Mouse (Mus musculus) limb, embryonic 15.5 days (tissue): ENCODE results near the gene Palb2. TPM values are rescaled to one million over a fixed set of nuclear protein-coding genes. Genes with fewer than 3 reads are reported as not detected.

Source experiments
- ATAC-seq: fragments of 200-750 bp; cut with Nextera tagmentation; 2 replicates; pipeline ENCODE4 v1.8.0; 2017; ENCODE audit warnings: low read depth, moderate TSS enrichment; ENCODE audit not compliant: insufficient number of reproducible peaks, low FRiP score, low TSS enrichment
- H3K27ac ChIP-seq: fragments of 300-500 bp; sonication (generic); 2 replicates; pipeline ENCODE4 v1.5.1; 2015; ENCODE audit warnings: moderate library complexity, mild to moderate bottlenecking, inconsistent platforms
- H3K27me3 ChIP-seq: fragments of 300-500 bp; sonication (generic); 2 replicates; pipeline ENCODE4 v1.6.1; 2015; ENCODE audit warnings: inconsistent platforms
- H3K36me3 ChIP-seq: fragments of 300-500 bp; sonication (generic); 2 replicates; pipeline ENCODE4 v1.6.1; 2015; ENCODE audit warnings: inconsistent platforms
- H3K4me1 ChIP-seq: fragments of 300-500 bp; sonication (generic); 2 replicates; pipeline ENCODE4 v1.6.1; 2015; ENCODE audit warnings: inconsistent platforms
- H3K4me2 ChIP-seq: fragments of 300-500 bp; sonication (generic); 2 replicates; pipeline ENCODE4 v1.6.1; 2015; ENCODE audit warnings: mild to moderate bottlenecking, inconsistent platforms
- H3K4me3 ChIP-seq: fragments of 300-500 bp; sonication (generic); 2 replicates; pipeline ENCODE4 v1.5.1; 2015; ENCODE audit warnings: mild to moderate bottlenecking, inconsistent platforms
- H3K9ac ChIP-seq: fragments of 300-500 bp; sonication (generic); 2 replicates; pipeline ENCODE4 v1.6.1; 2015; ENCODE audit warnings: inconsistent platforms
- H3K9me3 ChIP-seq: fragments of 300-500 bp; sonication (generic); 2 replicates; pipeline ENCODE4 v1.6.1; 2016; ENCODE audit warnings: inconsistent platforms
- WGBS: fragments of 180-500 bp; shearing (Covaris S2); methylation state at CpG from one replicate; pipeline ENCODE4 v1.1.7; 2015; 5-methylcytosine and 5-hydroxymethylcytosine counted together
- polyA plus RNA-seq: library from polyadenylated mRNA; unstranded; fragments of >200 nt; fragmentation: Nextera tagmentation; extraction: Ambion mirVana; gene quantifications from 2 replicates; pipeline ENCODE4 v1.2.1, GENCODE M21; 2015

The Palb2 gene
- 10.5 and 12.3 TPM in 2 replicates for polyA plus RNA-seq

DNA sequence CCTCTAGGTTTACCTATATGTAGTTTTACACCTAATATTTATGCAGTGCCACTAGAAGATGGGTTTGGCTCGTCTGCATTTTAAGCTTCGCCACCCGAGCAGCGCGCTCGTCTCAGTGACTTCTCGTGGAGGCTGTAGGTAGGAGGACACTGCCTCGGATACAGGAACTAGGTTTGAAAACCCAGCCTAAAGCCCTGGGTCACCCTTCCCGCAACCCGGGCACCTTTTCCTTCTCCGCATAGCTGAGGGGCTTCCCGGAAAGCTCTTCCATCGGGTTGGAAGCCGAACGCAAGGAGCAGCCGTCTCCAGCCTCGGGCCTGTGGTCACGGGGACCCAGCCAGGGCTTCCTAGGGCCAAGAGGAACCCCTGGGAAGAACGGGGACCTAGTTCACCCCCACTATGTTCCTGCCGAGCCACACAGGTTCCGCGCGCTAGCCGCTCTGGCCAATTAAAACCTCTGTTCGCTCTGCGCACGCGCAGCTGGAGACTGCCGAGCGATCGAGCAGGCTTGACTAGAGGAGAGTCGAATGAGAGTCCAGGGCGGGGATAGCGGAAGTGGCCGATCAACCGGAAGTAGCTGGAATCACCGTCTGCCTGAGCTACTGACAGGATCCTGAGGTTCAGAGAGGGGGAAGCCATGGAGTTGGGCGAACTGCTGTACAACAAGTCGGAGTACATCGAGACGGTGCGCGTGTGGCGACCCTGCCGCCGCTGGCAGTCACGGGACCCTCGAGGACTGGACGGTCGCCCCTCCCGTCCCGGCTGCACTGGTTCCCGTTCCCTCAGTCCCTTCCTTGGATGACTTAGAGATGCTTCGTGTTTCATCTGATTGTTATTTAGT is at the start of gene Palb2, which contains the start of gene Dctn5:
Gene Palb2, minus strand, starts transcription at position 489 of the 841 bp plus-strand sequence.
Gene Dctn5, plus strand, starts transcription at position 545 of the 841 bp plus-strand sequence.
- Histone ChIP-seq H3K4me1 (peaks cover 9% of the 10 kb centered on the region), H3K9me3 (no peaks in the 10 kb centered on the region), H3K27ac (peak within 1 kb of the TSS; percentile 80), H3K27me3 (no peaks in the 10 kb centered on the region), H3K36me3 (peaks cover 34% of the 10 kb centered on the region), H3K9ac (peak within 1 kb of the TSS; percentile 78), H3K4me3 (peak within 1 kb of the TSS; percentile 74), H3K4me2 (peak within 1 kb of the TSS; percentile 79)
- peak; percentile 96 for ATAC-seq
- WGBS, result under 1% methylated on average over 54 of the region's 54 CpGs

DNA sequence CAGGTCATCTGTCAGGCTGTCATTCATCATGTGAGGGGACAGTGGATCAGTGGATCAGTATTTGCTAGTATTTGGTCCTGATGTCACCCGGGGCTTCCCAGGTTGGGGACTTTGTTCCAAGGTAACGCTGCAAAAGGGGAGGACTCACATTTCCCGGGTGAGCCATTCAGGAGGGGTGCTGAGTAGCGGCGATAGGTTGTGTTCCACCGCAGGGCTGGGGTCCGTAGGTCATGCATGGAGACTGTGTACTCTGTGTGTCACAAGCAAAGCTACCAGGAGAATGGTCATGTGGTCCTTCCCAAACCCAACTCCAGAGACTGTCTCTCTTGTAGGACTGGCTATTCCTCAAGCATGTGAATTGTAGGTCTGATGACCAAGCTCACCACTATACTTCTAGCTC is 47.9 kb upstream of the Palb2 start:
- no peak overlapping the region for H3K27ac ChIP-seq
- H3K9ac ChIP-seq, result no peak overlapping the region
- H3K9me3 ChIP-seq, result no peaks in the 10 kb centered on the region
- H3K36me3 ChIP-seq, result no peaks in the 10 kb centered on the region
- H3K4me2 ChIP-seq, result no peak overlapping the region
- ATAC-seq, result no peak
- H3K4me3 ChIP-seq, result no peak overlapping the region
- no peaks in the 10 kb centered on the region; the same call in 1 of the 2 replicates for H3K27me3 ChIP-seq
- H3K4me1 ChIP-seq, result peaks cover 1% of the 10 kb centered on the region; the same call in 1 of the 2 replicates
- 92% methylated on average over 7 of the region's 7 CpGs for WGBS

DNA sequence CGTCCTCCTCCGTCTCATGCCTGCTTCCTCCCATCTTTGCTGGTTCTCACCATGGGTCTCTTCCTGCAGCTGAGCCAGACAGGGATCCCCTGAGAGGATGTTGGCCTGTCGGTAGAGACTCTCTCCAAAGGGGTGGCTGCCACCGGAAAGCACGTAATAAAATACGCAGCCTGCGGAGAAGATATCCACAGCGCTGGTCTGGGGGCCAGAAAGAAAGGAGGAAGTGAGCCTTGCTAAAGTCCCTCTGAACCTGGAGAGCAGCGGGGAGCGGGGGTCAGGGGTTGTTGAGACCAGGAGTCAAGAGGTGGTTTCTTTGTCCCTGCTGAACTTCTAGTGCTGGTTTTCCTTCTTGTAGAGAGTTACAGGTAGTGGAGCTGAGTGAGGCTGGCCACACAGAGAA is 38.8 kb upstream of the Palb2 start:
- no peak overlapping the region for H3K9ac ChIP-seq
- no peaks in the 10 kb centered on the region for H3K4me1 ChIP-seq
- no peak overlapping the region for H3K4me3 ChIP-seq
- 62% methylated on average over 10 of the region's 10 CpGs for WGBS
- peaks cover 40% of the 10 kb centered on the region for H3K36me3 ChIP-seq
- H3K27me3 ChIP-seq, result no peaks in the 10 kb centered on the region
- no peak for ATAC-seq
- H3K4me2 ChIP-seq, result no peak overlapping the region
- no peak overlapping the region for H3K27ac ChIP-seq
- H3K9me3 ChIP-seq, result no peaks in the 10 kb centered on the region

GRCm38 (mm10) chr7:122170705-122171104 is 37.9 kb upstream of the Palb2 start:
- H3K4me1 ChIP-seq, result no peaks in the 10 kb centered on the region
- WGBS, result 80% methylated on average over 6 of the region's 6 CpGs
- no peak overlapping the region for H3K4me2 ChIP-seq
- H3K27me3 ChIP-seq, result no peaks in the 10 kb centered on the region
- H3K4me3 ChIP-seq, result no peak overlapping the region
- H3K27ac ChIP-seq, result no peak overlapping the region
- no peak for ATAC-seq
- no peak overlapping the region for H3K9ac ChIP-seq
- peaks cover 48% of the 10 kb centered on the region for H3K36me3 ChIP-seq
- H3K9me3 ChIP-seq, result no peaks in the 10 kb centered on the region

- Histone ChIP-seq H3K36me3 (peaks cover 75% of the 10 kb centered on the region), H3K4me1 (0 out of 2 replicates have a peak, but pooled peaks cover 3% of the 10 kb centered on the region), H3K9me3 (no peaks in the 10 kb centered on the region), H3K4me2 (no peak overlapping the region), H3K4me3 (no peak overlapping the region), H3K9ac (no peak overlapping the region), H3K27me3 (no peaks in the 10 kb centered on the region), H3K27ac (no peak overlapping the region)
- WGBS, result 88% methylated on average over 7 of the region's 7 CpGs
- no peak for ATAC-seq
These were observed 34.4 kb upstream of the Palb2 start for GRCm38 (mm10) chr7:122167203-122167602.

GRCm38 (mm10) chr7:122163766-122164165 is 31.0 kb upstream of the Palb2 start:
- Histone ChIP-seq H3K27me3 (no peaks in the 10 kb centered on the region), H3K4me3 (no peak overlapping the region), H3K9me3 (no peaks in the 10 kb centered on the region), H3K9ac (no peak overlapping the region), H3K27ac (no peak overlapping the region), H3K36me3 (peaks cover 66% of the 10 kb centered on the region), H3K4me2 (no peak overlapping the region), H3K4me1 (peaks cover 29% of the 10 kb centered on the region)
- ATAC-seq, result no peak
- 90% methylated on average over 8 of the region's 8 CpGs for WGBS

GRCm38 (mm10) chr7:122160037-122160436 is 27.3 kb upstream of the Palb2 start:
- Histone ChIP-seq H3K4me3 (peak overlapping the region; percentile 75), H3K9ac (peak overlapping the region; percentile 51), H3K36me3 (peaks cover 33% of the 10 kb centered on the region), H3K9me3 (no peaks in the 10 kb centered on the region), H3K27ac (peak overlapping the region; percentile 72), H3K4me1 (peaks cover 41% of the 10 kb centered on the region), H3K27me3 (no peaks in the 10 kb centered on the region), H3K4me2 (peak overlapping the region; percentile 92)
- no peak for ATAC-seq
- WGBS, result 2% methylated on average over 12 of the region's 12 CpGs

GRCm38 (mm10) chr7:122158915-122159902 is 26.4 kb upstream of the Palb2 start, which contains the start of gene Plk1:
TSS of gene Plk1 (plus strand) at chr7:122159439.
- Histone ChIP-seq H3K9ac (peak within 1 kb of the TSS; percentile 55), H3K36me3 (peaks cover 27% of the 10 kb centered on the region), H3K4me2 (peak within 1 kb of the TSS; percentile 92), H3K9me3 (no peaks in the 10 kb centered on the region), H3K4me3 (peak within 1 kb of the TSS; percentile 75), H3K27ac (peak within 1 kb of the TSS; percentile 83), H3K4me1 (peaks cover 41% of the 10 kb centered on the region), H3K27me3 (no peaks in the 10 kb centered on the region)
- under 1% methylated on average over 63 of the region's 63 CpGs for WGBS
- ATAC-seq, result peak; percentile 90

- WGBS, result 3% methylated on average over 13 of the region's 13 CpGs
- ATAC-seq, result 0 out of 2 replicates have a peak, but pooled peaks have one; percentile 4
- no peaks in the 10 kb centered on the region for H3K27me3 ChIP-seq
- peak overlapping the region; percentile 83 for H3K27ac ChIP-seq
- peaks cover 41% of the 10 kb centered on the region for H3K4me1 ChIP-seq
- peak overlapping the region; percentile 75 for H3K4me3 ChIP-seq
- H3K4me2 ChIP-seq, result peak overlapping the region; percentile 92
- H3K9me3 ChIP-seq, result no peaks in the 10 kb centered on the region
- H3K9ac ChIP-seq, result peak overlapping the region; percentile 55
- H3K36me3 ChIP-seq, result peaks cover 22% of the 10 kb centered on the region
These were observed 25.7 kb upstream of the Palb2 start for GRCm38 (mm10) chr7:122158488-122158887.

- H3K4me3 ChIP-seq, result no peak overlapping the region
- ATAC-seq, result no peak
- no peak overlapping the region for H3K4me2 ChIP-seq
- H3K36me3 ChIP-seq, result peaks cover 25% of the 10 kb centered on the region
- no peak overlapping the region for H3K9ac ChIP-seq
- no peaks in the 10 kb centered on the region for H3K4me1 ChIP-seq
- no peaks in the 10 kb centered on the region for H3K27me3 ChIP-seq
- no peak overlapping the region for H3K27ac ChIP-seq
- H3K9me3 ChIP-seq, result no peaks in the 10 kb centered on the region
- 83% methylated on average over 4 of the region's 4 CpGs for WGBS
These were observed 19.7 kb upstream of the Palb2 start for GRCm38 (mm10) chr7:122152473-122152872.

- ATAC-seq, result no peak
- H3K4me1 ChIP-seq, result no peaks in the 10 kb centered on the region
These were observed 8.2 kb upstream of the Palb2 start for GRCm38 (mm10) chr7:122140991-122141390.

More at GRCm38 (mm10) chr7:122140991-122141390, 8.2 kb upstream of the Palb2 start:
- H3K4me2 ChIP-seq, result no peak overlapping the region
- no peaks in the 10 kb centered on the region for H3K9me3 ChIP-seq
- H3K27ac ChIP-seq, result no peak overlapping the region
- no peak overlapping the region for H3K4me3 ChIP-seq
- no peaks in the 10 kb centered on the region for H3K27me3 ChIP-seq
- peaks cover 94% of the 10 kb centered on the region for H3K36me3 ChIP-seq
- no peak overlapping the region for H3K9ac ChIP-seq
